Mouse (Mus musculus): ENCODE measurements around the gene Ankfy1. TPM values are rescaled to one million over a fixed set of nuclear protein-coding genes. Genes with fewer than 3 reads are reported as not detected.

The Ankfy1 gene
- polyA plus RNA-seq, 1 experiment from 2014 or later: 23.9 TPM

Small RNA genes within 50 kb of the gene (microRNA-seq; reads per million reads assigned to microRNA genes)
- gene Gm25678: not detected

Other genes starting within 250 kb of the Ankfy1 start
- gene Mybbp1a, start 248.7 kb upstream of the Ankfy1 start, polyA plus RNA-seq (2015; fragmentation: Nextera tagmentation; extraction: Ambion mirVana): 62.1 and 65.9 TPM in 2 replicates
- gene Spns2, start 200.1 kb upstream of the Ankfy1 start, polyA plus RNA-seq (2015; fragmentation: Nextera tagmentation; extraction: Ambion mirVana): 9.7 and 11.4 TPM in 2 replicates
- gene Spns3, start 139.5 kb upstream of the Ankfy1 start, polyA plus RNA-seq (2015; fragmentation: Nextera tagmentation; extraction: Ambion mirVana): 0.08 and 0.18 TPM in 2 replicates
- 84.5 and 85.2 TPM in 2 replicates for gene Ube2g1, start 82.7 kb upstream of the Ankfy1 start, polyA plus RNA-seq (2015; fragmentation: Nextera tagmentation; extraction: Ambion mirVana)
- 8.5 and 9.0 TPM in 2 replicates for gene Cyb5d2, start 106.1 kb downstream of the Ankfy1 start, polyA plus RNA-seq (2015; fragmentation: Nextera tagmentation; extraction: Ambion mirVana)
- gene Zzef1, start 106.2 kb downstream of the Ankfy1 start, polyA plus RNA-seq (2015; fragmentation: Nextera tagmentation; extraction: Ambion mirVana): 14.0 and 14.3 TPM in 2 replicates